Mouse (Mus musculus) lung, postnatal 10 days (tissue): ENCODE data around the gene Tcte2.
"Not testable (repeated sequence)": the region's sequence is repeated elsewhere in the genome, so short reads cannot be mapped to it uniquely, and the experiment has no call there.

Experiments
- DNase-seq: peaks from one replicate; pipeline ENCODE4 v3.0.0; 2021

The Tcte2 gene

DNA sequence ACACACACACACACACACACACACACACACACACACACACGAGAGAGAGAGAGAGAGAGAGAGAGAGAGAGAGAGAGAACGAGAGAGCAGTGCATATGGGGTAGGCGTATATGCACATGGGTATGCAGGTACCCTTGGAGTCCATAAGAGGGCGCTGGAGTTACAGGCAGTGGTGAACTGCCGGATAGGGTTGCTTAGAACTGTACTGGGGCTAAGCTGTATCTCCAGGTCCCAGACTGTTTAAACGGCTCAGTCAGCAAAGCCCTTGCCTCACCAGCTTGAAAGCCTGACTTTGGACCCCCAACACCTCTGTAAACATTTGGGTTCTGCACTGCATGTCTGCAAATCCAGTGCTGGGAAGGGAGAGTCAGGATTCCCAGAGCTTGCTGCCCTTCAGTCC is 79.9 kb downstream of the Tcte2 start:
- no peak for DNase-seq

DNA sequence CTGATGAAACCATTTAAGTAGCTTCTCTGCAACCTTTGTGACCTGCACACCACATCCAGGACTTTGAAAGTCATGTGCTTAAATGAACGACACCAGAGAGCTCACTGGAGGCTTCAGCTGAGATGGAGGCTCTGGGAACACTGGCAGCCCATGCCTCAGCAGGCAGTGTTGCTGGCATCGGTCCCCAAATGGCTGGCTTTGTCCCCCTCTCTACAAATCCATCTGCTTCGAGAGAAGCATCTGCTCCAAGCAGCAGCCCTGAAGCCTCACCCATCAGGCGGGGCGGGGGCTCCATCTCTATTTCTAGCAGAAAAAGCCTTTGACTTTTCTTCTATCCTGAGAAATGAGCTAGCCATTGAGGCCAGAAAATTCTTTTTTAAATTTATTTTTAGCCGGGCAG is 80.5 kb downstream of the Tcte2 start:
- DNase-seq: no peak

DNA sequence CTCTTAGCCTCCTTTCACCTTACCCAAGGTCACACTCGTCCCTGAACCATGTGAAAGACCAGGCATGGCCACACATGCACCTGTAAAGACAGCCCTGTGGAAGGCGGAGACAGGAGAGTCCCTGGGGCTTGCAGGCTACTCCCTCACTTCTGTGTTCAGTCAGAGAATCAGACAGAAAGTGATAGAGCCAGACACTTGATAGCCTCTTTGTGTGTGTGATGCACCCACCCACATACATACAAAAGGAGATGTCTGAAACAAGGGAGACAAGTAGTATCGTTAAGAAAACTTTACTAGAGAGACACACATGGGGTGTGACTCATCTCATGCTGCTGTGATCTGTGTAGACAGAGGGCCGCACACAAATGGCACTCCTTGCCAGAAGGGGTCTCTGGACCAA is 81.3 kb downstream of the Tcte2 start:
- DNase-seq: no peak

DNA sequence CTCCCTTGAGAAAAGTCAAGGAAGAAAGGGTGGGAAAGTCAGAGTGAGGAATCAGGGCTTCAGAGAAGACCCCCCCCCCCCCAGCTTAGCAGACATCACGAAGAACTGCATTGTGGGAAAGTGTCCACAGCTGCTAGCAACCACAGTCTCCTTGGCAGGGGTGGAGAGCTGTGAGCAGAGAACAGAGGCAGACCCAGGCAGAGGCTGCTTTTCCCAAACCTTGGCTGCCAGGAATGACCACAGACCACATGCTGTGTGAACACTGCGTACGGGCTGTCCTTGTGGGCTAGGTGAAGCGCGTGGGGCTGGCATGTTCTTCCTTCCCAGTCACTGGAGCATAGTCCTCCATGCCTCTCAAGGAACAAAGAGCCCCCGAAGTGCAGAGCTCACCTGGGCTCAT is 81.9 kb downstream of the Tcte2 start:
- DNase-seq: no peak

DNA sequence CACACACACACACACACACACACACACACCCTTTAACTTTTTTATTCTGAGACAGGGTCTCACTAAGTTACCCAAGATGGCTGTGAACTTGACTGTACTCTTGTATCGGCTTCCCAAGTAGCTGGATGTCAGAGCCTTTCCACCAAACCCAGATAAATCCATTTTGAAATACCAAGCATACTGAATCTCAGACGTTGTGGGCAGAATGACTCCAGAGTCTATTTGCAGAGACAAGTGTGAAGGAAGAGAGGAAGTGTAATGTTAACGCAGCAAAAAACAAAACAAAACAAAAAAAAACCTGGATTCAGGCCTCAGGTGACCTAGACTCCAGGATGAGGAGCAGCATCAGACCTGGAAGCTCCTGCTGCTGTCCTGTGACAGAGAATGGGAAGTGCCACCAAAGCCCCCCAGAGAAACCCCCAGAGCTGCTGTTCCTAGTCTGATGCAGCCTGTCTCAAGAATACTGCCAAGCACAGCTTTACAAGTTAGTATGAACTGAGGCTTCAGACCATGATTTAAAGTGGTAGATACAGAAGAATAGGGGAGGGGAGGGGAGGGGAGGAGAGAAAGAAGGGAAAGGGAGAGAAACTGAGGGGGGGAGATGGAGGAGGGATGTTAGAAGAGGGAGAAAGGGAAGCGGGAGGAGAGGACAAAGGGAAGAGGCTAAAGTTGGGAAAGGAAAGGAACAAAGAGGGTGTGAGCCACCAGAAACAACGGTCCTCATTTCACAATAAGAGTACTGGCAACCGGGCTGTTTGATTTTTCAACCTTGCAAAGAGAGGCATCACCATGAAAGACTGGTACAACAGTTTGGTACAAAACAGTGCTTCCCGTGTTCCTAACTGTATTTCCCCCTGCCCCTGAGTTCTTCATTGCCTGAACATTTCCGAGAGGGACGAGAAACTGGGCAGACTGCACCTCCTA is 84.1 kb downstream of the Tcte2 start:
- no peak for DNase-seq

DNA sequence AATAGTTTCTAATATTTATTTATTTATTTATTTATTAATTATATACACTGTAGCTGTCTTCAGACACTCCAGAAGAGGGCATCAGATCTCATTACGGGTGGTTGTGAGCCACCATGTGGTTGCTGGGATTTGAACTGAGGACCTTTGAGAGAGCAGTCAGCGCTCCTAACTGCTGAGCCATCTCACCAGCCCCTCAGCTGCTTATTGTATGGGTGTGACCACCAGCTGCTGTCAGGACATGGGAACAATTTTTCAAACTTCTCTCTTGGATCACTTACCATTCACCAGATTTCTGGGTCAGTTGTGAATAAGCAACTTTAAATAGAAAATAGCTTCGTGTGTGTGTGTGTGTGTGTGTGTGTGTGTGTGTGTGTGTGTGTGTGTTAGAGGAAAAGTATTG is 85.5 kb downstream of the Tcte2 start:
- DNase-seq: not testable (repeated sequence)

DNA sequence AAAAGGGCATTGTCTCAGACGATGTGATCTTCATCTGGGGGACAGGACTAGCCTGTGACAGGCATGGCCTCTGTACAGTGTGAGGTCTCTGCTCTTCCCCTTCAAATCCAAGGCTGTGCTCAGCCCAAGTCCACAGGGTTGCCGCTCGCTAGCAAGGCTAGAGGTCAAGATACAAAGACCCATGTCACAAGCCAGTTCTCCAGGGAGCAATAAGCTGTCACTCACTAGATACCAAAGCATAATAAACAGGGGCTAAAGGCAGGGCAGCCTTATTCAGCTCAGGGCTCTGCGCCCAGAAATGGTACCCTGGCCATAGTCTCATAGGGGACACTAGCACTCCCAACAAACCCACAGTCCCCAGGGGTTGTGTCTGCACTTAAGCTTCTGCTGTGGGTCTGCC is 86.0 kb downstream of the Tcte2 start:
- DNase-seq: no peak

DNA sequence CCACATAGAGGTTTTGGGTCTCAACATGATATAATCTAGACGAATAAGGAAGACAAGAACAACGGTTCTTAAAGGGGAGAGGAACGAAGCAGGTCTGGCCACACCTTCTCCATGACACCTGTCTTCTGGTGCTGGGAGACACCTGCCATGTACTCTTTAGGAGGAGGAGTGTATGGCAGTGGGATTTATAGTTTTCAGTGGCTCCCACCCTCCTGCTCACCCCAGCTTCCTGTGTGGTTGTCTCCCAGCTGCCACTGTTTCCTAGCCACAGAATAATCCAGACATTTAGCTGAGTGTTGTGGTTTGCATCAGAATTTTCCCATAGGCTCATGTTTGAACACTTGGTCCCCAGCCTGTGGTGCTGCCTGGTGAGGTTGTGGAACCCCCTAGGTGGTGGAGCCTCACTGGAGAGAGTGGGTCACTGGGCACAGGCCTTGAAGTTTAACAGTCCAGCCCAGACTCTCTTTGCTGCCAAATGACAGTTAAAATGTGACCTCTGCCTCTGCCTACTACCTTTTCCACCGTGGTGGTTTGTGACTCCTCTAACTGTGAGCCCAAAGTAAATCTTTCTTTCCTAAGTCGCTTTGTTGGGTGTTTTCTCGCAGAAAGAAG is 86.8 kb downstream of the Tcte2 start:
- no peak for DNase-seq

DNA sequence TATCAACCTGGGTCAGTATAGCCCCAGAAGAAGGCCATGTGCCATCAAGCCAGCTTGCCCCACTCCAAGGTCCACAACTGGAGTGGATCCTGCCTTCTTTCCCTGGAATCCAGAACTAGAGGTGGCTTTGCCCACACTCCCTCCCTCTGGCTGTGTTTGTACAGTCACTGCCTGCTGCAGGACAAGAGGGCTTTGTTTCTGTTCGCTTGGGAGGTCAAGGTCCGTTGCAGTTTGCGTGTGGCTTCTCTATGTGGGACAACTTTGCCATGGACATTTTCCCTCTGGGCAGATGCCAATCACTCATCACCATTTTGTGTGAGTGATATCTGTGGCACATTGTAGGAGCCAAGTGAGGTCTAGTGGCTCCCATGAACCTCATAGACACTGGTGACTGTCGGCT is 89.9 kb downstream of the Tcte2 start:
- DNase-seq: no peak

DNA sequence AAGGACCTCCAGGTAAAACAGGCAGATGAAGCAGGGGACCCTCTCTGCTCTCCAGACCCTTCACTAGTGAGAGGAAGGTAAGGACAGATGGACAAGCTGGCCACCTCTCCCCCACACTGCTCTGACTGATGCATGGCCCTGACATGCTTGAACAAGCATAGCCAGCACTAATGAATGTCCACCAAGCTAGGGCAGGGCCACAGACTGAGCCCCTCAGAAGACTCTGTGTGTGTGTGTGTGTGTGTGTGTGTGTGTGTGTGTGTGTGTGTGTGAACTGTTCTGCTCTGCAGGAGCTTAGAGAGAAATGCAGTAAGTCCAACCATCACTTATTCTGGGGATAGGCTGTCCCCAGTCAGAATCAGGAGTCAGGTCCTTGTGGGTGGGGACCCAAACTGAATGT is 91.4 kb downstream of the Tcte2 start:
- DNase-seq: no peak

DNA sequence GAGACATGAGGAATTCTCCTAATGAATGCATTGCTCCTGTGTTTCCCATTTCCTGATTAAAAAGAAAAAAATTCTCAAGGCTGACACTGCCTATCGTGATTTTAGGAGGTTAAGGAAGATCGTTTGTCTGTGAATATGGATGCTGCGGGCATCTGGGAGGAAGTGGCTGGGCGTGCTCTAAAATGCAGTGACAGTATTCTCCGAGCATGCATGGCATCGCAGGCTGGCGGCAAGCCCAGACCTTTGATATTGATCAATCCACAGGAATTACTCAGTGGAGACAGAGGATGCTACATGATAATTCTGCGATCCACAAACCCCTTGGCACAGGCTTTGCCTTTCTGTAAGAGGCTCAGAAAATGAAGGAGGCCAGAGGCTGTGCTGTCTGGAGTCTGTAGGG is 92.4 kb downstream of the Tcte2 start:
- peak; percentile 85 for DNase-seq

DNA sequence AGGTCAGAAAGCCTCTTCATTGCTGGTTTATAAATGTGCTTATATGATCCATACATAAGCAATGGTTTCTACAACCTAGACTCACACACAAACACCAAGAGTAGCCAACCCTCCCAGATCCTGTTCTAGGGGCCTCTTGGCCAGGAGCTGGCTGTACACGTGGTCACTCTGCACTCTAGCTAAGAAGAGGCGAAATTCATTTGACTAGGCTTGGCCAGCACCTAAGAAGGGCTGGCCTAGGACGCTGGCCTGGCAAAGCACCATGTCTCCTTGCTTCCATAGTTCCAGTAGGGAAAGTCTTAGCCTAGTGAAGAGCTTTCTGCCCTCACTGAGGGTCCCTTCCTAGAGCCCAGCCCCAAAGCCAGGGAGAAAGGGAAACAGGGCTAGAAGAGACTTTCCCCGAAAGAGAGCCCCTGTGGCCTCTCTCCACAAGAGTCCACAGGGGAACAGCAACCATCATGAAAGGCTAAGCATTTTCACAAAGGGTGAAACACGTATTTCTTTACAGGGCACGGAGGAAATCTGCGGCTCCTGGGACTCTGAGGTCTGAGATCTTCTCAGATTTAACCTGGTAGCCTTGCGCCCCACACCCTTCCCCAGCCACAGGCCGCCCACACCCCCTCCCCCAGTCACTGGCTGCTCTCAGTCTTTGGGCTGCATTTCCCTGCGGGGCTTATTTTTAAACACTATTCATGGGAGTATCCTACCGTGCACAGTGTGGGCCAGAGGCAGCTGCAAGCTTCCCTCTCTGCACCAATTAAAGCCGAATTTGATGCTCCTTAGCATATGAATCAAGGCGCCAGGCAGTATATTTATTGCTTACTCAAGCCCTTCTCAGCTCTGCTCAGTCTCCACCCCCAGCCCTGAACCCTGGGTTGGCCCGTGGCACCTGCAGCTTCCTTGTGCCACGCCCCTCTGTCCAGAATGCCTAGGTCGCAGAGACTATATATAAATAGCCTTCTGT is 93.3 kb downstream of the Tcte2 start:
- peak; percentile 49 for DNase-seq

DNA sequence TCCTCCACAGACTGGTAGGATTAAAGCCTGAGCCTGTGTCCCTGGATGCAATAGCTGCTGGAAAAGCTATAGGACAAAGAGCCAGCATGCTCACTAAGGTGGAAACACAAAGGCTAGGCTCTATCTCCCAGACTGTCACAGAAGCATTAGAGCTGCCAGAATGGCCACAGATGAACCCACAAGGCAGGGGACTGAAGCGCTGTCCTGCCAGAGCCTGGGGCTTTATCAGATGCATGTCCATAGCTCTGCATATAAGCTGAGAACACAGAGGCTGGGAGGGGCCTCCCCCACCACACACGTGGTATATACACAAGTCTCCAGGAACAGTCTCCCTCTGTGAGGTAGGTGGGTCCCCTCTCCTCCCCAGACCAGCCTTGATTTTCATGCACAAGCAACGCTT is 94.6 kb downstream of the Tcte2 start:
- DNase-seq: no peak

DNA sequence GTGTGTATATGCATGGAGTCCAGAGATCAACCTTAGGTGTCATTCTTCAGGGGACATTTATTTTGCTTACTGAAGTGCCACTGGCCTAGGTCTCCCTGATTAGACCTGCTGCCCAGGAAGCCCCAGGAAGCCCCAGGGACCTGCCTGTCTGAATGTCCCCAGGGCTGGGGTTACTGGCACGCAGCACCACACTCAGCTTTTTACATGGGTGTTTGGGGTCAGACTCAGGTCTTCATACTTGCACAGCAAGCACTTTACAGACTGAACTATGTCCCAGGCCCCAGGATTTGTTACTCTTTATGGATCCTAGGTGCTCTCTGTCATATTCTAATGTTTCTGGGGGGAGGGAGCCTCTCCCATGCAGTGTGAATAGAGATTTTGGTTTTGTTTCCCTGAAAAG is 95.9 kb downstream of the Tcte2 start:
- DNase-seq: no peak

DNA sequence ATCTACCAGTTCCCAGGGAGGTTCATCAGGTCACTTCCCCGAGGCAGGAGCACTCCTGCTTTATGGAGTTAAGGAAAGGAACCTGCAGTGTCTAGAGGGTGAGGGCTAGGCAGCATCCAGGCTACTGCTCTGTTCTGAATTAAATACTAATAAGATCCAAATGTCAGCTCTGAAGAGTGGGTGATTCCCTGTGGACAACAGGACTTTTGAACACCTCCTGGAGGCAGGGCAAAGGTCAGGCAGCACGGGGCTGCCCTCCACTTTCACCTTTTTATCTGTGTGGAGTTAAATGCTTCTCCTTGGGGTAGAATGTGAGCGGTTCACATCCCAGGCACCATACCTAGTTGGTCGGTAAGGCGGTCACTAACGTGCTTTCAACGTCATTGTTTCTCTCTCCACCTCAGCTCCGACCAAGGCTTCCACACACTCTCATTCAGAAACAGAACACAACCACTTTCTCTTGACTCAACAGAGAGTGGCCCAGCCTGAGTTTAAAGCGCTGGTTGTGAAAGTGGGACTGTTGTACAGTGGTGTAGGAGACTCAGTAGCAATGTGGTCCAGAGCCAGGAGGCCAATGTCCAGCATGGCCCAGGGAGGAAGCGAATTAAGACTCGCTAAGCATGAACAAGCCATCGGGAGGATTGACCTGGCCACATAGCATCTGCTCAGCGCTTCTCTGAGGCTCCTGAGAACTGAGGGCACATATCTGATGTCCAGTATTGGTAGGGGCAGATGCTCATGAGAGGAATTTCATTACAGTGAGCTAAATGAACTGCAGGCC is 98.0 kb downstream of the Tcte2 start:
- no peak for DNase-seq
